Mouse (Mus musculus) liver (tissue): ENCODE measurements around the gene Mpdz.

Experiments used
- DNase-seq: peaks from one replicate; pipeline ENCODE4 v3.0.0-alpha.2; 2020; ENCODE audit warnings: mixed read lengths

Gene Mpdz

DNA sequence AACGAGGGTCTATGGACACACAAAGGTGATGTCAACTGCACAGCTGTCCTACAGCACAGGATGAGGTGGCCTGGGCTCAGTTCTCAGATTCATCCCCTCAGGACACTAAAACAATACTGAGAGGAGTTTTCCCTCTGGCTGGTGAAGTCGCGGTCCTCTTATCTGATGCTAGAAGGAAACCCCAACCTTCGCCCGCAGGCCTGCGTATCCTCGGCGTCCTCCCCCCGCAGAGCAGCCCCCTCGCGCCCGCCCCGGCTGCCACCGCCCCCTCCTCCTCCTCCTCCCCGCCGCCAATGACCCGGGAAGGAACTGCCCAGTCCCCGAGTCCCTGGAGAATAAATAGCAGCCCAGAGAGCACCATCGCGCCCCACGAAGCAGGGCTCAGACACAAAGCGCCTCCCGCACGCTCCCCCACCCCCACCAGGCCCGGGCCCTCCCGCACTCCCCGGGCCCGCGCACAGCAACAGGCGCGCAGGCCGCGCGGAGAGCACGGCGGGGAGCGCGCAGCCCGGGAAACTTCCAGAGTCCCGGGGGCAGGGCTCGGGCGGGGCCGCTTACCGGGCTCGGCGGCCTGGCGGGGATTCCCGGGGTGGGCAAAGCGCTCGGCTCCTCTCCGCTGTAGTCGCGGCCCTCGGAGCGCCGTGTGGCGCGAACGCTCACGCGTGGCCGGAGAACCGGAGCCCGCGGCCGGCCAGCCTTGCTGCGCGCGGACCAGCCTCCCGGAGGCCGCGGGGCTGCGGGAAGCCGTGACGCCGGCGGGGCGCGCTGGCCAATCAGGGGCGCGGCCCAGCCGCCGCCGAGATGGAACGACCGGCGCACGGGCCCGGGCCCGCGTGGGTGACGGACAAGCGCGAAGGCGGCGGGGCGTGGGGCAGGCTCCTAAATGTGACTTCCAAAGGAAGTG, at the start of gene Mpdz:
Gene Mpdz, minus strand, starts transcription at position 738 of the 904 bp plus-strand sequence.
- peak; percentile 48 for DNase-seq

- no peak for DNase-seq
Observed at GRCm38 (mm10) chr4:81490556-81490955, 47.9 kb upstream of the Mpdz start.

DNA sequence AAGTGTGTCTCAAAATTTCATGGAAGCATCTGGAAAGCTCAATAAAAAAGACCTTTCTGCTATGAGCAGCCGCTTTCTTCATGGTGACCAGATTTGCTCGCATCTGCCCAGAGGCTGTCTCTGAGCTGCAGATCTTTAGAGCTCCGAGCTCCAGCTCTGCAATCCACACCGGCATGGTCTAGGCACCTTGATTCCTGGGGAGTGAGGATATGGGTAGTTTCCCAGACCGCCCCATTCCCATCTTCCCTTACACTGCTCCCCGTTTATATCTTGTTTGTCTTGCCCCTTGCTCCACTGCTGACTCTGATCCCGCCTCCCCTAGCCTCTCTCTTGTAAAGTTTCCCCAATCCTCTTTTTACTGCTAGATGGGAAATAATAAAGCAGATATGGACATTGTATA, 42.0 kb upstream of the Mpdz start:
- no peak for DNase-seq

GRCm38 (mm10) chr4:81483887-81484602, 41.4 kb upstream of the Mpdz start:
- no peak for DNase-seq

- no peak for DNase-seq
Observed at GRCm38 (mm10) chr4:81483159-81483558, 40.5 kb upstream of the Mpdz start.

- no peak for DNase-seq
Observed at GRCm38 (mm10) chr4:81466821-81467220, 24.2 kb upstream of the Mpdz start.

DNA sequence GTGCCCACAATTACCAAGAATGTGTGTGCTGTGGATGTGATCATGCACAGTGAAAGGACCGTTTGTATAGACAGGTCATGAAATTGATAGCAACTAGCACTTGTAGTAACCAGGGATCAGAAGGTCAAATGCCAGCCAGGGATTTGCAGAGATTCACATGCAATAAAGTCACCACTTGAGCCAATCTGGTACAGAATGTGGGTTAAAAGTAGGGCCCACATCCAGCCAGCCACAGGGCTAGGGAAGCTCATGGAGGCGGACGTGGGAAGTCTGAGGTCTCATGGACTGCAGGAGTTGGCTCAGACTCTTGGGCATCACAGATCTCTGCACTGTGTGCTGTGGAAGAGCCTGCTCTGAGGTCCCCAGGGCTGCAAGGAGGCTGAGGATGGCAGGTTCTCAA, 22.6 kb upstream of the Mpdz start:
- DNase-seq: no peak

DNA sequence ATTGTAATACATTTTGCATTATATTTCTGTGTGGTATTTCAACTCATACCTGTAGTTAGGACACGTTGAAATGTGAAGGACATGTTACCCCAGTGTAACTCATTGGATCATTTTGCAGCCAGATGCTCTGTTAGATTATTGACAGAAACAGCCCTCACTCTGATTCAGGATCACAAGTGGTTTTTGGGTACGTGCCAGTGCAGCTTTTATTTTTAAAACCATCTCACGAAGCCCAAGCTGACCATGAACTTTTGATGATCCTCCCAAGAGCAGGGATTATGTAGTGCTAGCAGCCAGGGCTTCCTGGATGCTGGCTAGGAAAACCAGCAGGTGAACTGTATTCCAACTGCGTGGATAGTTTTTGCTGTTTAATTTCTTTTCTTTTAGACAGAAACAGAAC, 19.6 kb upstream of the Mpdz start:
- no peak for DNase-seq

DNA sequence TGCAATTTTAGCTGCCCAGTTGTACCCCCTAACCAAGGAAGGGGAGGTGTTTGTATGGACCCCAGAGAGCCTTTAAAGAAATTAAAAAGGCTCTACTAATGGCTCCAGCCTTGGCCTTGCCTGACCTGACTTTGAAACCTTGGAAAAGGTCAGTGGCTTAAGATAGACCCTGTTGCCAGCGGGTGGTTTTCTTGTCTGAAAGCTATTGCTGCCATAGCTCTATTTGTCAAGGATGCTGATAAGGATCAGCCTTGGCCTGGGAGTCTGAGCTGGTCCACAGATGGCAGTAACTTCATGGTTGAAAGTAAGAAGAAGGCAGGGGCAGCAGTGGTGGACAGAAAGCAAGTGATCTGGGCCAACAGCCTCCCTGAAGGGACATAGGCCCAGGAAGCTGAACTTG, 16.3 kb upstream of the Mpdz start:
- no peak for DNase-seq

DNA sequence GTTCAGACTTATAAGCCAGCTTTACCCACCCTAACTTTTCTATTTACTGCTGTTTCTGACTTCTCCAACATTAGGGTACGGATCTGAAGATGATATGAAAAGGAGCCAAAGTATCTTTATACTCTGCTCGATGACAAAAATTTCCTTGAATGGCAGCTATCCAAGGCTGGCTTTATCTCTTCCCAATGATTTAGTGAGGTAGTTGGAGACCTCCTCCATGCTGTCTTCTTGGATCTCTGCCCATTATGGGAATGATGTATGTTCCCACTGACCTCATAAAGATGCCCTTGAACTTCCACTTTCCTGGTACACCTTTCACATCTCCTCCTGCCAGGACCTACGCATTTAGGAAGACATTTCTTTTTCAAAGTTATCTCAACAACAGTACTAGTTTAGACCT, 11.2 kb upstream of the Mpdz start:
- DNase-seq: no peak

DNA sequence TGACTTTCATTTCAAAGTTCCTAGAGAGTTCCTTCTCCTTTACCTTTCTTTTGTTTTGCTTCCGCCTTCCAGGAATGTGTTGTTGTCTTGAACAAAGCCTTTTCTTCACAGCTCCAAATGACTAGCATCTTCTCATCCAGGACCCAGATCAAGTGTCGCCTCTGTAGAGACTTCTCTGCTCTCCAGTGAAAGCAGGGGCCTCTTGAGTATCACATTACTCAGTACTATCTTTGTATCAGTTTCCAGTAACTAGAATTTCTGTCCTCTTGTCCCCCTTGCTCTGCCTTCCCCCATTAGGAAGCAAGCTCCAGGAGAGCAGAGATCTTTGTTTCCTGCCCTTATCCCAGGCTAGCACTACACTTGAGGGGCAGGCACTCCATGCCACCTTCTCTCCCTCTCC, 9.6 kb upstream of the Mpdz start:
- no peak for DNase-seq

GRCm38 (mm10) chr4:81449413-81449812, 6.8 kb upstream of the Mpdz start:
- no peak for DNase-seq

DNA sequence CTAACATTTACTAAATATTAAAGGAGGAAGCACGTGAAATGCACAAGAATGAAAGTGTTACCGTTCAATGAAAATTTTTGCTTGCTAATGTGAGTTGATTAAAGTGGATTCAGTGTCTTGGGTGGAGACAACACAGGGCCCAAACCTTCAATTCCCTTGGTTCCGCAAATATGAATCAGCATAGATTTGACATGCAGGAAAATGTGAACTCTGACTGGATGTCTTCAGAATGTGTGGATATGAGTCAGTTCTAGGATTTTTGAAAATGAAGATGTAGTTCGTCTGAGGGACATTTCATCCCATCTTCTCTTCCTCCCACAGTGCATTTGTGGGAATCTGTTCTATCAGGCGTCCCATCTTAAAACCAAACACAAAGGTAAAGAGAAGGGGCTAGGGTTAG, 951 bp upstream of the Mpdz start:
- DNase-seq: no peak

- no peak for DNase-seq
Observed at GRCm38 (mm10) chr4:81433961-81434360, 8.7 kb downstream of the Mpdz start.

- DNase-seq: no peak
Observed at GRCm38 (mm10) chr4:81430826-81431225, 11.8 kb downstream of the Mpdz start.

DNA sequence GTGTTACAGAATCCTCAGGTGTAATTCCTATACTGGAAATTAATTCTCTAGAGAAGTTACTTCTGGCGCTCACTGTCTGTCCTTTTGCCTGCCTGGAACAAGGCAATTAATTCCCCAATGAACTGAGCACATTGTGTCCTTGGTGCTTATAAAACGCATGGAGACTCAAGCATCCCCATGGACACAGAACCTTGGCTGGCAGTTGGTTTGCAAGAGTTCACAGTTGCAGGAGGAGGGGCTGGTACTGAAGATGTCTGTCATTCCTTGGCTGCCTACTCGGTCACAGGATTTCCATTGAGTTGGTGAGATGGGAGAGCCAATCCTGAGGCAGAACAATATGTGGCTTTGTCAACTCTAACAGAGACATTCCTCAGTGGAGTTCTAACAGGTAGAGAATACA, 12.5 kb downstream of the Mpdz start:
- DNase-seq: no peak

DNA sequence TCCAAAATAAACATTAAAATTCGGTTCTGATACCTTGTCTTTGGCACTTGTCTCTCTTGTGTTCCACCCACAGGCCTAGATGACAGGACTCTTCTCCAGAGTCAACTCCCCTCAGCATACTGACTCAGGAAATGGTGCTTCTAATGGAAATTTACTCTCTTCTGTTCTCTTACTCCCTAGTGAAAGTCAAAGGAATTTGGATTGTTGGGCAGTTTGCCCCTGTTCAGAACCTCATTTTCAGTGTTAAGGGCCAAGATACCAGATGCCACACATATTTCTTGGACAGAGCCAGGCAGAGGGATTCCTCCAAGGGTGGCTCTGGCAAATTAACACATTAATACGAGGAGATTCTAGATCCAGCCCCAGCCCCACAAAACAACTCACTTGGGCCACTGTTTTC, 12.9 kb downstream of the Mpdz start:
- DNase-seq: no peak

DNA sequence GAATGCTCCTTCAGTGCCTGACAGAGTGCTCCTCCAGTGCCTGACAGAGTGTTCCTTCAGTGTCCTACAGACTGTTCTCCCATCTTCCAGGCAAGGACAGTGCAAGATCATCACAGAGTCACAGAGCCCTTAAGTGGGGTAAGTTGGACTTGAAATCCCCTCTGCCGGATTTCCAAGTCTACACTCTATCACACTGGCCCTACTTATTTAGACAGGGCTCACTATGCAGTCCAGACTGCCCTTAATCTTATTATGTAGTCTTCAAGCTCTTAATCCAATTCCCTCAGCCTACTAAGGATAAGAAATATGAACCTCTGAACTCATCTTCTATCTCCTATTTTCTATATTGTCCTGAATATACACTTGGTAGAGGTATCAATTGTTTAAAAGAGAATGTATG, 19.1 kb downstream of the Mpdz start:
- no peak for DNase-seq

- DNase-seq: no peak
Observed at GRCm38 (mm10) chr4:81421621-81422020, 21.0 kb downstream of the Mpdz start.

GRCm38 (mm10) chr4:81415324-81416026, 27.1 kb downstream of the Mpdz start:
- DNase-seq: no peak

DNA sequence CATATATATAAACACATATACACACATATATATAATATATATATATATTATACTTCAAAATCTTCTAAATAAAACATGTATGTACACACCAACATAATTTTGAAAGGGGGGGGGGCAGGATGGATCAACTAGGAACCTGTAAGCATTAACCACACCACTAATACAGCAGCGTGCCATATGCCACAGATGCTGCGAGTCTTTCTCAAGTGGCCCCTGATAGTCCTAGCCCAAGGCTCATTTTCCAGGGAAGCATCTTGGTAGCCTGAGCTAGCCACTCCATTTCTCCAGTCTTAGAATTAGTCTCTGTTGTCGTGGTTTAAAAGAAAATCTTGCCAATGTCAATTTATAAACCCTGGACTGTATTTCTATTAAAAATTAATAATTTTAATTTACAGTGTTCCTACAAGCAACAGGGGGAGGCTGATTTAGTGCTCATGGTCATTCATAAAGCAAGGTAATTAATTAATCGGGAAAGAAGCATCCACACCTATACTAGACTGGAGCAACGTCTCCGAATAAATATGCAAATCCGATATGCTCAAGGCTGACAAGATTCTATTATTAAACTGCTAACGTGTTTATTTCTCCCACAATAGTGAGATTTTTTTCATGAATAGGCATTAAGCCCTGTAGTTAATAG, 27.8 kb downstream of the Mpdz start:
- no peak for DNase-seq

DNA sequence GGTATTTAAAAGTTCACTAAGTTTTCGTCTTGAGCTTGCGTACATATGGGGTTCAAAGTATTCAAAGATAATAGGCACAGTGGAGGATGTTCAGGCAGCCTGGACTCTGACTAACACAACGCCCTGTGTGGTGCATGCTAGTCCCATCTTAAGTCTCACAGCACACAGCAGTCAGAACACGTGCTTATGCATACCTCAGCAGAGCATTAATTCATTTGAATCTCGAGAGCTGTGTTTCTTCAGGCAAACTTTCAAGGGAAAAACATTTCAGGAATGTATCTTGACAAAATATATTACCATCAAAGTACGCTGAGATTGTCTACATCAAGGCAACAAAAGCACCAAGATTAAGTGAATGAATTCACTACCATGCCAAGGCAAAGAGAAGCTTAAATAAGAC, 45.7 kb downstream of the Mpdz start:
- DNase-seq: no peak

DNA sequence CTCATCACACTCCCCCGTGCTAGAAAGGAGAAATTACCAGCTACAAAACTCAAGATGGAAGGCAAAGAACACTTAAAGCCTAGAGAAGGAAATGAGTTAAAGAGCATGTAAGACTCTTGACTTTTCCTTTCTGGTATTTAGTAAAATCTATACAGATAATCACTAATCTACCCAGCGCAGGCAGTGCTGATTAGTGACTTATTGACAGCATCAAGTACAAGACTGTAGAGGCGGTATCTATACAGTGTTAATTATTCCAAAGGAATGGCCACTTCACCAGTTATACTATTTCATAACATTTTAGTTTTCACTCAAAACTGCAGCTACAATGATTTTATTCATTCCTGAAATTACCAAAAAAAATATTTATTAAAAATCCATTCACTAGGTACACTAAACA, 49.7 kb downstream of the Mpdz start:
- DNase-seq: no peak
